Mouse (Mus musculus) heart, embryonic 13.5 days (tissue): ENCODE data around the gene Theg. TPM values are rescaled to one million over a fixed set of nuclear protein-coding genes. Genes with fewer than 3 reads are reported as not detected.

Source experiments
- ATAC-seq: fragments of 200-750 bp; cut with Nextera tagmentation; 2 replicates; pipeline ENCODE4 v1.8.0; 2017; ENCODE audit warnings: moderate TSS enrichment; ENCODE audit not compliant: insufficient number of reproducible peaks, low FRiP score, low TSS enrichment; ENCODE audit errors: extremely low read depth
- H3K27ac ChIP-seq: fragments of 300-500 bp; sonication (generic); replicated peaks from 2 replicates; pipeline ENCODE4 v1.5.1; 2015; ENCODE audit warnings: moderate library complexity, mild to moderate bottlenecking, inconsistent platforms
- H3K27me3 ChIP-seq: fragments of 300-500 bp; sonication (generic); replicated peaks from 2 replicates; pipeline ENCODE4 v1.6.1; 2015; ENCODE audit warnings: mild to moderate bottlenecking, inconsistent platforms
- H3K36me3 ChIP-seq: fragments of 300-500 bp; sonication (generic); 2 replicates; pipeline ENCODE4 v1.6.1; 2015; ENCODE audit warnings: mild to moderate bottlenecking, inconsistent platforms
- H3K4me1 ChIP-seq: fragments of 300-500 bp; sonication (generic); 2 replicates; pipeline ENCODE4 v1.6.1; 2015; ENCODE audit warnings: inconsistent platforms
- H3K4me2 ChIP-seq: fragments of 300-500 bp; sonication (generic); 2 replicates; pipeline ENCODE4 v1.6.1; 2015; ENCODE audit warnings: inconsistent platforms, mild to moderate bottlenecking, moderate library complexity
- H3K4me3 ChIP-seq: fragments of 300-500 bp; sonication (generic); 2 replicates; pipeline ENCODE4 v1.5.1; 2015; ENCODE audit warnings: moderate library complexity, mild to moderate bottlenecking, inconsistent platforms
- H3K9ac ChIP-seq: fragments of 300-500 bp; sonication (generic); 2 replicates; pipeline ENCODE4 v1.6.1; 2015; ENCODE audit warnings: inconsistent platforms, mild to moderate bottlenecking, moderate library complexity
- H3K9me3 ChIP-seq: fragments of 300-500 bp; sonication (generic); 2 replicates; pipeline ENCODE4 v1.6.1; 2016; ENCODE audit warnings: inconsistent platforms
- WGBS: fragments of 180-500 bp; shearing (Covaris S2); methylation state at CpG from one replicate; pipeline ENCODE4 v1.1.7; 2015; ENCODE audit warnings: mixed read lengths; 5-methylcytosine and 5-hydroxymethylcytosine counted together
- polyA plus RNA-seq: library from polyadenylated mRNA; unstranded; fragments of >200 nt; fragmentation: Nextera tagmentation; extraction: Ambion mirVana; gene quantifications from 2 replicates; pipeline ENCODE4 v1.2.1, GENCODE M21; 2015

Gene Theg
- polyA plus RNA-seq, 1 experiment from 2014 or later = not detected

- Histone ChIP-seq H3K27me3 (peaks cover 50% of the 10 kb centered on the region), H3K9me3 (no peaks in the 10 kb centered on the region), H3K4me1 (no peaks in the 10 kb centered on the region), H3K36me3 (no peaks in the 10 kb centered on the region), H3K4me3 (no peak overlapping the region), H3K4me2 (no peak overlapping the region), H3K9ac (no peak overlapping the region), H3K27ac (no peak overlapping the region)
- WGBS = 33% methylated on average over 6 of the region's 6 CpGs
- ATAC-seq = no peak
Measured at GRCm38 (mm10) chr10:79594111-79594510, 7.0 kb upstream of the Theg start.

GRCm38 (mm10) chr10:79590702-79591101 lies 3.6 kb upstream of the Theg start:
- WGBS = 88% methylated on average over 1 of the region's 1 CpGs
- Histone ChIP-seq H3K4me1 (no peaks in the 10 kb centered on the region), H3K36me3 (no peaks in the 10 kb centered on the region), H3K27ac (no peak overlapping the region), H3K9ac (no peak overlapping the region), H3K27me3 (peaks cover 41% of the 10 kb centered on the region), H3K9me3 (no peaks in the 10 kb centered on the region), H3K4me3 (no peak overlapping the region), H3K4me2 (no peak overlapping the region)
- ATAC-seq = no peak

DNA sequence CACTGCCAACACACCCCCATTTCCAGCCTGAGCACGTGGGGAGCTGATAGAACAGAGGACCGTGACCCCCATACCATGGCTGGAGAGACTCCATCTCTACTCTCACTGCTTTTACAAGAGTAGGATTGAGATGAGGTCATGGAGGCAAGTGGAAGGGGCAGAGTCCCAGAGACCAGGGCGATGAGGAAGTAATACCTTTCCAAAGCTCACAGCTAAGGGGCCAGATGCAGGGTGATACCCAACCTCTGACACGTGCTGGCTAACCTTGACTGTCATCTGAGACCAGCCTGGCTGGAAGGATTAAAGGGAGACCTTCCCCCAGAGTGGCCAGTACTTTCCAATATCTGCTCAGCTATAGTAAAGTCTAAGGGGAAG lies 608 bp upstream of the Theg start:
- ATAC-seq = no peak
- no peaks in the 10 kb centered on the region for H3K9me3 ChIP-seq
- no peak overlapping the region for H3K9ac ChIP-seq
- no peak overlapping the region for H3K4me3 ChIP-seq
- H3K36me3 ChIP-seq = no peaks in the 10 kb centered on the region
- no peak overlapping the region for H3K4me2 ChIP-seq
- H3K27ac ChIP-seq = no peak overlapping the region
- H3K4me1 ChIP-seq = no peaks in the 10 kb centered on the region
- peaks cover 18% of the 10 kb centered on the region; the same call in 1 of the 2 replicates for H3K27me3 ChIP-seq
- 61% methylated on average over 4 of the region's 4 CpGs for WGBS

GRCm38 (mm10) chr10:79586243-79586642 lies 888 bp downstream of the Theg start:
- no peak overlapping the region for H3K27ac ChIP-seq
- no peaks in the 10 kb centered on the region for H3K4me1 ChIP-seq
- H3K9ac ChIP-seq = no peak overlapping the region
- WGBS = 63% methylated on average over 8 of the region's 8 CpGs
- no peak overlapping the region for H3K4me2 ChIP-seq
- H3K27me3 ChIP-seq = peaks cover 11% of the 10 kb centered on the region; the same call in 1 of the 2 replicates
- H3K9me3 ChIP-seq = no peaks in the 10 kb centered on the region
- no peaks in the 10 kb centered on the region for H3K36me3 ChIP-seq
- no peak overlapping the region for H3K4me3 ChIP-seq
- ATAC-seq = no peak

DNA sequence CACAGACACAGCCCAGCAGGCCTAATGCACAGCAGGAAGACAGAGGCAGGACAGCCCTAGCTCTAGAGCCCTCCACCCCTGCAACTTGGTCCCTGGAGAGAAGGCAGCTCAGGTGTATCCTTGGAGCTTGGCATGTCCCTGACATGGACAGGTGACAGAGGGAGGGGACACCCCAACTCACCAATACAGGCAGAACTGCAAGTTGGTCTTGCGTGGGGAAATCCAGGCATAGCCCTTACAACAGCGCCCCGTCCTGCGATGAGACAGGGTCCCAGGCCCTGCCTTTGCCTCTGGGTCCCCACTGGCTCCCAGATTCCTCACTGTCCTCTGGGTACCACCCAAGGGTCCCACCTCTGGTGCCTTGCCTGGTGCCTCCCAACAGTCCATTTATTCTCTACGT lies 1.4 kb downstream of the Theg start:
- no peak overlapping the region for H3K4me3 ChIP-seq
- no peak overlapping the region for H3K27ac ChIP-seq
- no peak for ATAC-seq
- H3K4me2 ChIP-seq = no peak overlapping the region
- peaks cover 11% of the 10 kb centered on the region; the same call in 1 of the 2 replicates for H3K27me3 ChIP-seq
- no peaks in the 10 kb centered on the region for H3K36me3 ChIP-seq
- 84% methylated on average over 5 of the region's 5 CpGs for WGBS
- no peaks in the 10 kb centered on the region for H3K4me1 ChIP-seq
- H3K9ac ChIP-seq = no peak overlapping the region
- no peaks in the 10 kb centered on the region for H3K9me3 ChIP-seq

DNA sequence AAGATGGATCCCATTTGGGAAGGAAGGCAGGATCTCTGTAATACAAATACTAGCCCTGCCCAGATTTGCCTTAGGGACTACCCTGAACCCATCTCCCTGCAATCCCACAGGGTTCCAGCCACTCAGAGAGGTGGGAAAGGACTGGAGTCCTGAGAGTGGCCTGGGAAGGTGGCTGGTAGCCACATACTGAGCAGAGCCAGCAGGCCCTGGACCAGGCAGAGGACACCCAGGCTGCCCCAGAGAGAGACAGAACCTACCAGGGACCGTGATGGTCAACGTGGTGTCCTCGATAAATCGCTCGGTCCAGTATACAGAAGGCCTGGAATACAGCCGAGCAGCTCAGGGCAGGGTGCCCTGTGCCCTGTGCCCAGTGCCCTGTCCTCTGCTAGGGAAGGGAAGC lies 2.0 kb downstream of the Theg start:
- H3K4me2 ChIP-seq = no peak overlapping the region
- no peak overlapping the region for H3K4me3 ChIP-seq
- H3K9me3 ChIP-seq = no peaks in the 10 kb centered on the region
- WGBS = 90% methylated on average over 6 of the region's 6 CpGs
- H3K27ac ChIP-seq = no peak overlapping the region
- H3K36me3 ChIP-seq = no peaks in the 10 kb centered on the region
- no peaks in the 10 kb centered on the region for H3K4me1 ChIP-seq
- no peak overlapping the region for H3K9ac ChIP-seq
- no peak for ATAC-seq
- peaks cover 11% of the 10 kb centered on the region; the same call in 1 of the 2 replicates for H3K27me3 ChIP-seq

DNA sequence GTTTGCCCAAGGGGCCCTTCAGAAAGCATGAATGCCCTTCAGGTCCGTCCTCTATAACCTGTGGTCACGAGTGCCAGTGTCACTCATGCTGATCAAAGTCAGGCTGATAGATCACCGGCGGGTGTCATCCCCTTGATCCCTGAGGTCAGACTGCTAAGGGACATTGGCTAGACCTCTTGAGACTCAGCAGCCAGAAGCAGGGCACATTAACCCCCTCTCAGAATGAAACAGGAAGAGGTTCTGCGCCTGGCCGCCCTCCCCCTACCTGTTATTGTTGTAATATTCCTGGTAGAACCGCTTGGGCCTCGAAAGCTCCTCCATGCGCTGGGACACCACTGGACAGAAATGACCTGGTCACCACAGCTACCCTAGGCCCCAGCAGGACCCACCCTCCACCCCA lies 2.7 kb downstream of the Theg start:
- Histone ChIP-seq H3K27ac (no peak overlapping the region), H3K4me1 (no peaks in the 10 kb centered on the region), H3K9me3 (no peaks in the 10 kb centered on the region), H3K4me2 (no peak overlapping the region), H3K4me3 (no peak overlapping the region), H3K9ac (no peak overlapping the region), H3K27me3 (peaks cover 17% of the 10 kb centered on the region), H3K36me3 (no peaks in the 10 kb centered on the region)
- 74% methylated on average over 9 of the region's 9 CpGs for WGBS
- ATAC-seq = no peak

DNA sequence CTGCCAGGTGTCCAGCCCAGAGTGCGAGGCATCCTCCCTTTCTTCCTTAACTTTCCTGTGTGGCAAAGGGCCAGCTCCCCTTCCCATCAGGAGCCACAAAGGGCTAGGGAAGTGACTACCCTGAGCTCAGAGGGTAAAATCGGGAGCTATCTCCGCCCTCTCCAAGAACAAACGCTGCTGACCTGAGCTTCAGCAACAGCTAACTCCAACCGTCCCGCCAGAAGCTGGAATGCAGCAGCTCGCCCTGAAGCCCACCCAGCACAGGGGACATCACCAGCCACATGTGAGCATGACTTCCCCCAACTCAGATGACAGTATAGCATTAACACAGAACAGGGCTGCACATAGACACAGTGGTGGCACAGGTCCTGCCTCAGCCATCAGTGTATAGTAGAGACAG lies 3.1 kb downstream of the Theg start:
- Histone ChIP-seq H3K27ac (no peak overlapping the region), H3K4me2 (no peak overlapping the region), H3K36me3 (no peaks in the 10 kb centered on the region), H3K4me1 (no peaks in the 10 kb centered on the region), H3K4me3 (no peak overlapping the region), H3K9me3 (no peaks in the 10 kb centered on the region), H3K27me3 (peaks cover 20% of the 10 kb centered on the region), H3K9ac (no peak overlapping the region)
- WGBS = 52% methylated on average over 7 of the region's 7 CpGs
- no peak for ATAC-seq

DNA sequence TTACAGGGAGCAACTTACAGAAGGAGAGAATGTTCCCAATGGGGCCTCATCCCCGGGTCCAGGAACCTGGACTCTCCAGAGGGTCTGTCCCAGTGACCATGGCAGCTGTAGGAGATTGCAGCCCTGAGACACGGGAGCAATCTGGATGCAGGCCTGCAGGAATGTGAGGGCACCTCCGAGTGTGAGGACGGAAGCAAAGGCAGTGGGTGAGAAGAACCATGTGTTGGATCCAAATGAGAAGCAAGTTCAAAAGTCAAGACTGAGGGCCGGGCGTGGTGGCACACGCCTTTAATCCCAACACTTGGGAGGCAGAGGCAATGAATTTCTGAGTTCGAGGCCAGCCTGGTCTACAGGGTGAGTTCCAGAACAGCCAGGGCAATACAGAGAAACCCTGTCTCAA lies 5.6 kb downstream of the Theg start:
- H3K4me1 ChIP-seq = no peaks in the 10 kb centered on the region
- 77% methylated on average over 8 of the region's 8 CpGs for WGBS
- peaks cover 19% of the 10 kb centered on the region for H3K27me3 ChIP-seq
- H3K9me3 ChIP-seq = no peaks in the 10 kb centered on the region
- H3K9ac ChIP-seq = no peak overlapping the region
- H3K27ac ChIP-seq = no peak overlapping the region
- no peak overlapping the region for H3K4me2 ChIP-seq
- ATAC-seq = no peak
- H3K36me3 ChIP-seq = no peaks in the 10 kb centered on the region
- no peak overlapping the region for H3K4me3 ChIP-seq

DNA sequence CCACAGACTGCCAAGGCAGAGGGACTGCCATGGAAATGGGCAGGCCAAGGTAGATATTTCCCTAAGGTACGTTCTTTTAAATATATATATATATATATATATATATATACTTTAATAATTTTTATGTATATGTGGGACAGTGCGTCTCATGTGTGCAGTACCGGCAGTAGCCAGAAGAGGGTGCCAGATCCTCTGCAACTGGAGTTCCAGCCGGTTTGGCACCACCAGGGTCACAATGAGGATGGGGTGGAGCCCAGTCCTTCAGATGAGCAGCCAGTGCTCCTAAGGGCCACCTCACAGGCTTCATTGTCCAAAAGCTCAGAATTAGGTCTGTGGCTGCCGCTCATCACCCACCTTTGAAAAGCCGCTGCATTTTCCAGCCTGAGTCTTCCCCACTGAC lies 6.3 kb downstream of the Theg start:
- 39% methylated on average over 6 of the region's 6 CpGs for WGBS
- Histone ChIP-seq H3K4me3 (no peak overlapping the region), H3K4me2 (no peak overlapping the region), H3K4me1 (no peaks in the 10 kb centered on the region), H3K9ac (no peak overlapping the region), H3K9me3 (no peaks in the 10 kb centered on the region), H3K27ac (no peak overlapping the region), H3K36me3 (no peaks in the 10 kb centered on the region), H3K27me3 (peaks cover 17% of the 10 kb centered on the region)
- no peak for ATAC-seq

DNA sequence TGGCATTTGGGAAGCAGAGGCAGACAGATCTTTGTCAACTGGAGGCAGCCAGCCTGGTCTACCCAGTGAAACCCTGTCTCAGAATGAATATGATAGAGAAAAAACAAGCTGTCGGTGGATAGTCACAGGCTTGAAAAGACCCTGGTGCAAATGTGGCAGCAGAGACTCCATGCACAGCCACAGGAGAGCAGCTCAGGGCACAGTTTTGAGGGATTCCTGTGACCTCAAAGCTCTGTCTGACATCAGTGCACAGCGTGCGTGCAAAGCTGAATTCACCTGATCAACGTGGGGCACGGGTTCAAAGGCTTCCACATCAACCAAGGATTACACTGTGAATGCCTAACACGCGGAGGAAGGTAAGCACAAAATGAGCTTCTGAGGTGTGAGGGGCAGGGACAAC lies 6.8 kb downstream of the Theg start:
- H3K27ac ChIP-seq = no peak overlapping the region
- 60% methylated on average over 7 of the region's 7 CpGs for WGBS
- no peak overlapping the region for H3K4me2 ChIP-seq
- H3K9me3 ChIP-seq = no peaks in the 10 kb centered on the region
- ATAC-seq = no peak
- no peaks in the 10 kb centered on the region for H3K36me3 ChIP-seq
- no peak overlapping the region for H3K9ac ChIP-seq
- H3K4me3 ChIP-seq = no peak overlapping the region
- peaks cover 17% of the 10 kb centered on the region for H3K27me3 ChIP-seq
- H3K4me1 ChIP-seq = no peaks in the 10 kb centered on the region

- no peaks in the 10 kb centered on the region for H3K9me3 ChIP-seq
- no peak overlapping the region for H3K4me3 ChIP-seq
- WGBS = 74% methylated on average over 12 of the region's 12 CpGs
- no peak overlapping the region for H3K27ac ChIP-seq
- no peak overlapping the region for H3K9ac ChIP-seq
- H3K36me3 ChIP-seq = no peaks in the 10 kb centered on the region
- H3K27me3 ChIP-seq = peaks cover 17% of the 10 kb centered on the region
- no peak overlapping the region for H3K4me2 ChIP-seq
- ATAC-seq = no peak
- H3K4me1 ChIP-seq = no peaks in the 10 kb centered on the region
Measured at GRCm38 (mm10) chr10:79579781-79580180, 7.3 kb downstream of the Theg start.
